Mouse (Mus musculus) kidney, embryonic 15.5 days (tissue): ENCODE measurements around the gene Tjp3. TPM values are rescaled to one million over a fixed set of nuclear protein-coding genes. Genes with fewer than 3 reads are reported as not detected.

Source experiments
- ATAC-seq: fragments of 200-750 bp; cut with Nextera tagmentation; replicated peaks from 2 replicates; pipeline ENCODE4 v1.8.0; 2017; ENCODE audit warnings: moderate TSS enrichment; ENCODE audit not compliant: low FRiP score
- H3K27ac ChIP-seq: fragments of 300-500 bp; sonication (generic); 2 replicates; pipeline ENCODE4 v1.5.1; 2015; ENCODE audit warnings: mild to moderate bottlenecking, inconsistent platforms
- H3K27me3 ChIP-seq: fragments of 300-500 bp; sonication (generic); 2 replicates; pipeline ENCODE4 v1.6.1; 2015; ENCODE audit warnings: inconsistent platforms
- H3K36me3 ChIP-seq: fragments of 300-500 bp; sonication (generic); 2 replicates; pipeline ENCODE4 v1.6.1; 2015; ENCODE audit warnings: inconsistent platforms
- H3K4me1 ChIP-seq: fragments of 300-500 bp; sonication (generic); 2 replicates; pipeline ENCODE4 v1.6.1; 2015; ENCODE audit warnings: inconsistent platforms
- H3K4me2 ChIP-seq: fragments of 300-500 bp; sonication (generic); 2 replicates; pipeline ENCODE4 v1.6.1; 2015; ENCODE audit warnings: moderate library complexity, mild to moderate bottlenecking, inconsistent platforms
- H3K4me3 ChIP-seq: fragments of 300-500 bp; sonication (generic); replicated peaks from 2 replicates; pipeline ENCODE4 v1.5.1; 2015; ENCODE audit warnings: mild to moderate bottlenecking, inconsistent platforms
- H3K9ac ChIP-seq: fragments of 300-500 bp; sonication (generic); 2 replicates; pipeline ENCODE4 v1.6.1; 2015; ENCODE audit warnings: mild to moderate bottlenecking, inconsistent platforms
- H3K9me3 ChIP-seq: fragments of 300-500 bp; sonication (generic); replicated peaks from 2 replicates; pipeline ENCODE4 v1.6.1; 2016; ENCODE audit warnings: inconsistent platforms
- WGBS: fragments of 180-500 bp; shearing (Covaris S2); methylation state at CpG from one replicate; pipeline ENCODE4 v1.1.7; 2015; ENCODE audit warnings: mixed read lengths; 5-methylcytosine and 5-hydroxymethylcytosine counted together
- polyA plus RNA-seq: library from polyadenylated mRNA; unstranded; fragments of >200 nt; fragmentation: Nextera tagmentation; extraction: Ambion mirVana; gene quantifications from 2 replicates; pipeline ENCODE4 v1.2.1, GENCODE M21; 2015

Gene Tjp3
- 15.9 and 18.1 TPM in 2 replicates for polyA plus RNA-seq

- peaks cover 25% of the 10 kb centered on the region for H3K27me3 ChIP-seq
- peak within 1 kb of the TSS; percentile 21 for H3K9ac ChIP-seq
- H3K4me1 ChIP-seq = peaks cover 62% of the 10 kb centered on the region
- peak within 1 kb of the TSS; percentile 88 for H3K4me3 ChIP-seq
- H3K27ac ChIP-seq = peak within 1 kb of the TSS; percentile 76
- no peaks in the 10 kb centered on the region for H3K9me3 ChIP-seq
- no peaks in the 10 kb centered on the region for H3K36me3 ChIP-seq
- ATAC-seq = no peak
- peak within 1 kb of the TSS; percentile 90 for H3K4me2 ChIP-seq
- 72% methylated on average over 9 of the region's 9 CpGs for WGBS
These were observed at the start of gene Tjp3 for GRCm38 (mm10) chr10:81291511-81292104. Tjp3 (minus strand) TSS chr10:81291581.

DNA sequence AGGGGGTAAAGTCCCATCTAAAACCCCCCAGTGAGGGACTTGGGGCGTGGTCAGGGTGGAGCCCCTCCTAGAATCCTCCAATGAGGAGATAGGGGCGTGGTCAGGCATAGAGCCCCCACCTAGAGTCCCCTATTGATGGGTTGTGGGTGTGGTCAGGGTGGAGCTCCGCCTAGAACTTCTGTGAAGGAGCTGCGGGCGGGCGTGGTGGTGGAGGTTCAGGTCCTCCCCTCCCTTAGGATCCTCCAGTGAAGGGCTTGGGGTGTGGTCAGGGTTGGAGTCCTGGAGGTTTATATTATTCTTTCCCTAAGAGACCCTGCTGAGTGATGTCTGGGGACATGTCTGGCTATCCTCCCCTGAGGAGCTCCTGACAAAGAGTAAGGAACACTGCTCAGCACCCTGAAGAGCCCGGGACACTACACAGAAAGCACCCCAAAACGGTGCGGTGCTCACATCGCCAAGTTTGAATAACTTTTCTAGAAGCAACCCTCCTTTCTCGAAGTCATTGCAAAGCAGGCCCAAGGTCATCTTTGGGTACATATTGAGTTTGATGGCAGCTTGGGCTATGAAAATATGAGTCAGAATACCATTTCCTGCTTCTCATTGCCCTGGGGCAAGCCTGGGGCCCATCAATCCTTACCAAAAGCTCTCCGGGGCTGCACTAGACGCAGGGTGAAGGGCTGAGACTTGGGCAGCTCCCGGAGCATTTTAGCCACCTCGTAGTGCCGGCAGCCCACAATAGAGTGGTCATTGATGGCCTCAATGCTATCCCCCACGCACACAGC lies 49.4 kb upstream of the Tjp3 start:
- no peak overlapping the region for H3K27ac ChIP-seq
- 0 out of 2 replicates have a peak, but pooled peaks cover 4% of the 10 kb centered on the region for H3K36me3 ChIP-seq
- no peak for ATAC-seq
- H3K9ac ChIP-seq = no peak overlapping the region
- peaks cover 63% of the 10 kb centered on the region for H3K27me3 ChIP-seq
- no peak overlapping the region; the same call in 1 of the 2 replicates for H3K4me2 ChIP-seq
- 40% methylated on average over 17 of the region's 17 CpGs for WGBS
- no peaks in the 10 kb centered on the region for H3K9me3 ChIP-seq
- no peak overlapping the region for H3K4me3 ChIP-seq
- peaks cover 37% of the 10 kb centered on the region for H3K4me1 ChIP-seq

DNA sequence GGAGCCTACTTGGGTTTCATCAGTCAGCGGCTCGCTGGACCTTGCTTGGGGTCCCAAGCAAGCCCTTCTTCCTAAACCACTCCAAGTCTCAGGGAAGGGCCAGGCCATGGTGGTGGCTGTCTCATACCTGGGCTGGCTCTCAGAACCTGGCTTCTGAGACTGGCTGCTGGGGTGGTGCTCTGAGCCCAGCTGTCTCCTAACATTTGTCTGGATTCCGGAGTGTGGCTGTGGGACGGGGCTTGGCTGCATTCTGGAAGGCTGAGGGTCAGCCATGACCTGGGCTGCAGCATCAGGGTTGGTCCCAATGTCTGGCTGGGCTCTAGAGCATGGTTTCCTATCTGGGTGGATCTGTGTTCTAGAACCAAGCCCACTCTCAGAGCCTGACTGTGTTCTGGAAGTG lies 45.2 kb upstream of the Tjp3 start:
- Histone ChIP-seq H3K4me1 (peaks cover 51% of the 10 kb centered on the region), H3K27ac (peak overlapping the region; percentile 84), H3K4me2 (no peak overlapping the region), H3K36me3 (no peaks in the 10 kb centered on the region), H3K9me3 (no peaks in the 10 kb centered on the region), H3K9ac (no peak overlapping the region), H3K4me3 (no peak overlapping the region), H3K27me3 (peaks cover 42% of the 10 kb centered on the region)
- no peak for ATAC-seq
- WGBS = 91% methylated on average over 4 of the region's 4 CpGs

- peak overlapping the region; percentile 30; the same call in 1 of the 2 replicates for H3K4me2 ChIP-seq
- 28% methylated on average over 19 of the region's 19 CpGs for WGBS
- H3K4me1 ChIP-seq = peaks cover 45% of the 10 kb centered on the region
These were observed 44.3 kb upstream of the Tjp3 start for GRCm38 (mm10) chr10:81335393-81336340.

DNA sequence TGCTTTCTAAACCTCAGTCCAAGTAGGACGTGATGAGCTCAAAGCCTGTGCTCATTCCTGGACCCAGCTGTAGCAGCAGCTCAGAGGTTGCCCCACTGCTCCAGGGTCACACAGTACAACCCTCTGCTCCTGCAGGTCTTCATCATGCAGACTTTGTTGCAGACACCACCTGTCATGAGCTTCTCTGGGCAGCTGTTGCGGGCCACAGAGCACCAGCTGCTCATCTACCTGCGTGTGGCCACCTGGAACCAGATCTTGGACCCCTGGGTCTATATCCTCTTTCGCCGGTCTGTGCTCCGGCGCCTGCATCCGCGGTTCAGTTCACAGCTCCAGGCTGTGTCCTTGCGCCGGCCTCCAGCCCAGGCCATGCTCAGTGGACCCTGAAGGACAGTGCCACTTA lies 42.9 kb upstream of the Tjp3 start:
- 0 out of 2 replicates have a peak overlapping the region, but pooled peaks have one; percentile 30 for H3K4me2 ChIP-seq
- H3K36me3 ChIP-seq = no peaks in the 10 kb centered on the region
- no peak overlapping the region for H3K4me3 ChIP-seq
- H3K27me3 ChIP-seq = peaks cover 29% of the 10 kb centered on the region
- peak overlapping the region; percentile 83 for H3K27ac ChIP-seq
- 50% methylated on average over 11 of the region's 11 CpGs for WGBS
- H3K9ac ChIP-seq = no peak overlapping the region
- peaks cover 53% of the 10 kb centered on the region for H3K4me1 ChIP-seq
- no peaks in the 10 kb centered on the region for H3K9me3 ChIP-seq
- ATAC-seq = no peak

More at GRCm38 (mm10) chr10:81335393-81336340, 44.3 kb upstream of the Tjp3 start:
- H3K27ac ChIP-seq = peak overlapping the region; percentile 84
- peaks cover 33% of the 10 kb centered on the region for H3K27me3 ChIP-seq
- ATAC-seq = peak; percentile 63
- H3K9ac ChIP-seq = no peak overlapping the region
- no peak overlapping the region for H3K4me3 ChIP-seq
- H3K9me3 ChIP-seq = no peaks in the 10 kb centered on the region
- H3K36me3 ChIP-seq = no peaks in the 10 kb centered on the region

GRCm38 (mm10) chr10:81332277-81332676 lies 40.9 kb upstream of the Tjp3 start:
- Histone ChIP-seq H3K4me3 (peak overlapping the region; percentile 27), H3K36me3 (peaks cover under 1% of the 10 kb centered on the region), H3K4me2 (peak overlapping the region; percentile 50), H3K9ac (peak overlapping the region; percentile 21; the same call in 1 of the 2 replicates), H3K9me3 (no peaks in the 10 kb centered on the region), H3K27ac (no peak overlapping the region), H3K4me1 (peaks cover 66% of the 10 kb centered on the region), H3K27me3 (peaks cover 16% of the 10 kb centered on the region; the same call in 1 of the 2 replicates)
- WGBS = 24% methylated on average over 29 of the region's 29 CpGs
- no peak for ATAC-seq

DNA sequence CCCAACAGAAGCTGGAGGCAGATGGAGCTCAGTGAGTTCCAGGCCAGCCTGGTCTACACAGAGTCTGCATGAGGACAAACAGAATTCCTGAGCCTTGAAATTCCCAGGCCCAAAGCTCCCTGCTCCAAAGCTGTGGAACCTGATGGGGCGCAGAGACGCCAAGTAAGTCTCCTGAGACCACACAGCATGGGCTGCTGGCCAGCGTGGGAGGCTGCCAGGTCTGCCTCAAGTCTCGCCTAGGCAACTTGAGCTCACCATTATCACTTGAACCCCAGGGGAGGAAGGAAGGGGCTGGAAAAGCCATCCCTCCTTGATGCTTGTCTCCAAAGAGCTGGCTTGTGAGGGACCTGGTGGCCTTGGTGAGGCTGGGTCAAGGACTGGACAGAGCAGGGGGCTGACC lies 38.6 kb upstream of the Tjp3 start:
- peaks cover 24% of the 10 kb centered on the region for H3K36me3 ChIP-seq
- peak overlapping the region; percentile 49 for H3K4me2 ChIP-seq
- H3K4me3 ChIP-seq = peak overlapping the region; percentile 25
- H3K9me3 ChIP-seq = no peaks in the 10 kb centered on the region
- no peak for ATAC-seq
- 64% methylated on average over 4 of the region's 4 CpGs for WGBS
- peaks cover 15% of the 10 kb centered on the region; the same call in 1 of the 2 replicates for H3K27me3 ChIP-seq
- peak overlapping the region; percentile 11; the same call in 1 of the 2 replicates for H3K9ac ChIP-seq
- H3K4me1 ChIP-seq = peaks cover 54% of the 10 kb centered on the region
- H3K27ac ChIP-seq = peak overlapping the region; percentile 87

DNA sequence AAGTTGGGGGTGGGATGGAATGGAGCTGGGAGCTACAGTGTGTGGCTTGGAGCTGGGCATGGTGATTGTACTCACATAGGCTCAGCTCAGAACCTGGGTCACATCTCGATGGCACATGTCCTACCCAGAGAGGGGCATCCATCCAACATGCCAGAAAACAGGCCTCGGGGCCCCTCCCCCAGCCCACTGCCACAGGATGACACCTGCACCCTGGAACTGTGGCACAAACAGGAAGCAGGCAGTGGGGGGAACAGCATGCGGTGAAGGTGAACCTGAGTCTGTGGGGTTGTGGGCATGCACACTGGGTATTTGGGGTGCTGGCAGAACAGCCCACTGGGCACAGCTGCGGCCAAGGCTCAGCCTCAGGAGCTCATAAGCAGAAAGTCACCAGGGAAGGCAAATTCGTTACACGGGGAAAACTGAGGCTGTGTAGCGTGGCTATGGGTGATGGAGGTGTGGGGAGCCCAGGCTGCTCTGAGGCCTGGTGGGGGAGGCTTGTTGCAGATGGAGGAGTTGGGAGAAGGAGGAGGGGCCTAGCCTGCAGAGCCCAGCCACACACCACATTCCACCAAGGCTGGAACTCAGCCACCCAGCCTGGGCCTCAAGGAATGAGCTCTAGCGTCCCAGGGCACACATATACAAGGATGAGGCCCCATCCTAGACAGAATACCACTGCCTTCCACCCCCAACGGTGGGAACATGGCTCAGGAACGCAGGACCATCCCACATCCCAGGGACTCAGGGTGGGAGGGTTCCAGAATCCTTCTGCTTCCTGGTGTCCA lies 38.0 kb upstream of the Tjp3 start:
- H3K4me1 ChIP-seq = peaks cover 47% of the 10 kb centered on the region
- peak overlapping the region; percentile 11 for H3K9ac ChIP-seq
- peaks cover 15% of the 10 kb centered on the region; the same call in 1 of the 2 replicates for H3K27me3 ChIP-seq
- H3K9me3 ChIP-seq = no peaks in the 10 kb centered on the region
- WGBS = 48% methylated on average over 10 of the region's 10 CpGs
- peak overlapping the region; percentile 49 for H3K4me2 ChIP-seq
- peak; percentile 61 for ATAC-seq
- H3K36me3 ChIP-seq = peaks cover 30% of the 10 kb centered on the region
- peak overlapping the region; percentile 25 for H3K4me3 ChIP-seq
- H3K27ac ChIP-seq = peak overlapping the region; percentile 87

DNA sequence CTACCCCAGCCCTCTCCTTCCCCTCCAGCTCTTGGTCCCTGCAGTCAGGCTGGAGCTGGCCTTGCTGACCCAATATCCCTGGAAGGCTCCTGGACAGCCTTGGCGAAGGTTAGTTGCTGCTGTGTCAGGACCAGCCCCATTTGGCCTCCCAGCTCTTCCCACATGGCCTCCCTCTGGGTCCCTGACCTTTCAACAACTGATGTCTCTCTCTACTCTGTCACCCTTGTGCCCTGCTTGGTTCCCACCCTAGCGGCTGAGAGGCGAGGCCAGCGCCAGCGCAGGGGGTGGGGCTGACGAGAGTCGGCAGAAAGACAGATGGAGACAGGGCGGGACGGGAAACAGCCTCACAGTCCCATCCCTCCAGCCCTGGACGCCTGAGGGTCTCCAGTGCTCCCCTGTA lies 37.0 kb upstream of the Tjp3 start, which contains the start of gene Tbxa2r:
Gene Tbxa2r (plus strand): TSS at position 346 of the 400 bp plus-strand sequence.
- 9% methylated on average over 10 of the region's 10 CpGs for WGBS
- peaks cover 49% of the 10 kb centered on the region for H3K4me1 ChIP-seq
- H3K27me3 ChIP-seq = peaks cover 13% of the 10 kb centered on the region; the same call in 1 of the 2 replicates
- peaks cover 40% of the 10 kb centered on the region for H3K36me3 ChIP-seq
- H3K4me3 ChIP-seq = peak within 1 kb of the TSS; percentile 25
- peak within 1 kb of the TSS; percentile 49 for H3K4me2 ChIP-seq
- H3K9me3 ChIP-seq = no peaks in the 10 kb centered on the region
- peak; percentile 31; the same call in 1 of the 2 replicates for ATAC-seq
- H3K9ac ChIP-seq = peak within 1 kb of the TSS; percentile 14
- peak within 1 kb of the TSS; percentile 87 for H3K27ac ChIP-seq

DNA sequence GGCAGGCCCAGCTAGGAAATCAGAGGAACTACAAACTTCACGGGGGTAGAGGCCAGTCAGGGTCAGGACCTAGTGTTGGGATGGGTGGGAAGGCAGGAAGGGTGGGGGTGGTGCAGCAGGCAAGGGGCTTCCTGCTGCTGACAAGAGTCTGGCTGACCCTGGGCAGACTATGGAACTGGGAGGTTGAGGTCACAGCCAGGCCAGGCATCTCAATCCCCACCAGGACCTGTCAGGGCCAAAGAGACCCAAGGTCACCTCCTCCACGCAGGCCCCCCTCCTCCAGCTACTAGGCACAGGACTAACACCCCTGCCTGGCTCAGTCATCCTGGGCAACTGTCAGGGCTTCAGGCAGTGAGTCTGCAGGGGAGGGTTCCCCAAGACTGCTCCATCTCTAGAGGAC lies 36.6 kb upstream of the Tjp3 start:
- 0 out of 2 replicates have a peak overlapping the region, but pooled peaks have one; percentile 14 for H3K9ac ChIP-seq
- H3K36me3 ChIP-seq = peaks cover 44% of the 10 kb centered on the region
- H3K4me2 ChIP-seq = peak overlapping the region; percentile 49
- 21% methylated on average over 2 of the region's 2 CpGs for WGBS
- H3K27me3 ChIP-seq = peaks cover 9% of the 10 kb centered on the region; the same call in 1 of the 2 replicates
- H3K4me3 ChIP-seq = 0 out of 2 replicates have a peak overlapping the region, but pooled peaks have one; percentile 25
- peak overlapping the region; percentile 87 for H3K27ac ChIP-seq
- peaks cover 50% of the 10 kb centered on the region for H3K4me1 ChIP-seq
- no peak for ATAC-seq
- no peaks in the 10 kb centered on the region for H3K9me3 ChIP-seq
